Mouse (Mus musculus) left cerebral cortex, adult 11 months (tissue): ENCODE measurements around the gene Resp18.

Source experiments
- DNase-seq: peaks from one replicate; pipeline ENCODE4 v3.0.0; 2022; ENCODE audit warnings: low spot score

The Resp18 gene

GRCm38 (mm10) chr1:75277195-75278188 is 723 bp downstream of the Resp18 start:
- no peak for DNase-seq

DNA sequence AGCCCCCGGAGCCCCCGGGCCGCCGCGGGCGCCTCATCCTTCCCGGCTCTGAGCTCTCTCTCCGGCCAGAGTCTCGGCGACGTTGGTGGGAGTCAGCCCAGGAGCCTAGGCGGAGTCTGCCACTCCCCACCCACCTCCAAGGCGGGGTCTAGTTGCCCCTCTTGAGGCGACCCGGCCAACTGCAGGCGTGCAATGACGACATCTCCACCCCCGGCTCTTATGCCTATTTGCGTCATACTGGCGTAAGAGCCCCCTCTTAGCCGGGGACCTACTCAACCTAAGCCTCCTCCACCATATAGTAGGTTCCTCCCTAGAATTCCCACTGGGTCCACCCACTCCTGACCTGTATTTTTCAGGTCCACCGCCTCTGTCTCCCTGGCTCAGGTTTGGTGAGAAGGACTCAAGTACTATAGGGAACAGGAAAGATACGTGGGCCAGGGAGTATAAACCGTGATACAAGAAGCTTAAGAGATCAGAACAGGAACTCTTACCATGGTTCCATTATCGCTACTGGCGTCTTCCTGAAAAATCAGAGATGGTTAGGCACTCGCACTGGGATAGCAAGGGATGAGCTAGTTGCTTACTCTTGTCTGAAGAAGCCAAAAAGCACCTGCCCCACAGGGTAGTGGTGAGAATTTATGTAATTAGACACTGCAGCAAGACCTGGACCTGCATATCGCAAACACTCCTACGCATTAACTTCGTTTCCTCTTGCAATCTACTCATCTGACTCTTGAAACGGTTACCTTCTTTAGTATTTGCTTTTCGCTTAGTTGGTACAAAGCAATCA is 13.9 kb downstream of the Resp18 start, which contains the start of gene Ptprn:
Gene Ptprn (minus strand): TSS at position 412 of the 790 bp plus-strand sequence.
- DNase-seq = peak; percentile 68

DNA sequence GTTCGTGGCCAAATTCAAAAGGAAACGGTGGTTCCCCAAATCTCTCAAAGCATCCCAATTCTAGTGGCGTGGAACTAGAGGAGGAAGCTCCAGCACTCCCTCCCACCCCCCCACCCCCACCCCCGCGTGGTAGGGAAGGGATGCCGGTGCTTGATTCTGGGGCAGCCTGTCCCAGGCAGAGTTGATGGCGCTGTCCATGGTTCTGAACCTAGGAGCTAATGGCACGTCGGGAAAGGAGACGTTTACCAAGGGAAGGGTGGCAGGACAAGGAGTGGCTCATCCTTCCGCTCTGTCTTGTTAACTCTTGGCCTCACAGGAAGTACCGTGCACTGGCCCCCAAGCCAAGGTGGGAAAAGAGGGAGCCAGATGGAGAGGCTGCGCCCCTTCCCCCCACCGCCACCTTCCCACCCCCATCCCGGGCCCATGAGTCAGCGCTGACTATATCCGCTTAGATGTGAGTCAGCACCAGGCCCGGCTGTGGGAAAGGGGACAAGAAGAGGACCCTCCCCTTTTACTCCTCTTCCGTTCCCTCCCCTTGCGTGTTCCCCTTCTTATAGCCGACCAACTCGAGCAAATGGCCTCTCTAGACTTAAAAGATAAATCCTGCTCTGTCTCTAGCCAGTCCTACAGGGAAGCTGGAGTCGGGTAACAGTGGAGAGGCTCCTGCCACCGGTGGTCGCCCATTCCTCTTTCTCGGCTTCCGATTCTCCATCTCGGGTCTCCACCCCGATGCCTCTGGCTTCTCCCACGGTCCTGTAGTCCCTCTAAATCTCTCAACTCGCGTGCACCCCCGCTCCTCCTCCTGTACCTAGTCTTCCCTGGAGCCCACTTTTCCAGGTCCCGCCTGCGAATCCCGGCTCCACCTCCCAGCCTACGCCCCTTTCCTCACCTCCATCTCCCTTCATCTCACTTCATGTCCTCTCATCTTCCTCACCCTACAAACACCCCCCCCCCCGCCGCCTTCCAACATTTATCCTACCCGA is 15.0 kb downstream of the Resp18 start:
- no peak for DNase-seq

GRCm38 (mm10) chr1:75261278-75261677 is 16.9 kb downstream of the Resp18 start:
- DNase-seq = no peak

DNA sequence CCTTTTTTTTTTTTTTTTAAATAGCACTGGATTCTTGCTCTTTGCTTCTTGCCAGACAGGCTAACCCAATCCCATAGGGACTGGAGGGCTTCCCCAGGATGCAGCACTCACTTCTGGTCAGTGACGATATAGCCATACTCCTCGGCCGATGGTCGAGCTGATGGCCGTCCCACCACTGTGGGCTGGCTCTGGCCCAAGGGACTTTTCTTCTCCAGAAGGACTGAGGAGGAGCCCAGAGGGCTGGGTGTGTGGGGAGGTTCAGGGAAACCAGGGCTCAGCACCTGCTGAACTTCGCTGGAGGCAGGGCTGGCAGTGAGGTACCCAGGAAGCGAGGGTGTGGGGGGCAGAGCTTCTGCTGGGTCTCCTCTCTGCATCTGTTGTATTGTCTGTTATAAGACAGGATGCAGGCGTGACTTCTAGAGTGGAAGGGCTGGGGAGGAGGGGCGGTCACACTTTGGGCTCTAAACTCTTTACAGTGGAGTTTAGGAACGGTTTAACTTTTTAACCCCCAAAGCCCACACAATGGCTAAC is 22.6 kb downstream of the Resp18 start:
- no peak for DNase-seq

DNA sequence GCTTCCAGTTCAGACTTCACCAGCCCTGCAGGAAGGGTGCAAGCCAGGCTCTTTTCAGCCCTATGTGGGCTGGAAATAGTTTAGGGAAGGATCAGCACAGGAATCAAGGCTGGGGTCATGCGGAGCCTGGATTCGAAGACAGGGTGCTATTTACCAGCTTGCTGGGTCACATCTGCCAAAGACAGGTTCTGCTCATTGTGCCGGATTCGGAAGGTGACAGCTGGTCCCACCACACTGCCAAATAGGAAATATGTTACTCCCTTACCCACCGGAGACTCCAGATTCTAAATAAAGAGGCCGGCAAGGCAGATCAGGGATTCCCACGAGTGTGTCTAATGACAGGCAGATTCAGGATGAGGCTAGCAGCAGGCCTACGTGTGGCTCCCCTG is 23.6 kb downstream of the Resp18 start:
- no peak for DNase-seq

GRCm38 (mm10) chr1:75253849-75254624 is 24.2 kb downstream of the Resp18 start:
- DNase-seq = peak; percentile 76

DNA sequence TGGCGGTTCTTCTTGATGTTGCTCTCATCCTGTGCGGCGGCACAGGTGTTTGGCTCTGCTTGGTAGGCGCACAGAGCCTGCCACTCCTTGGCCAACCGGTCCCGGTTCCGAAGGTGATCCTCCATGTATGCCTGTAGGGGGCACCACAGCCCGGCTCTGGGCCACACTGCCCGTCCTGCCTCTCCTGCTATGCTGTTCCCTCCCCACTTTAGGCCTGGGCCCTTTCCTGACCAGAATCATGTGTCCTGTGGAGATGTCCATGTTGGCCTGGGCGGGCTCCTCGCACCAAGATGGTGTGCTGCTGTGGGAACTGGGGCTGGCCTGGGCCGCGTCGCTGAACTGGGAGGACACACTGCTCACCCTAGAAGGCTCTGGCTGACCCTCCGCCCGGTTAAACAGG is 25.2 kb downstream of the Resp18 start:
- no peak for DNase-seq

GRCm38 (mm10) chr1:75252308-75252707 is 25.9 kb downstream of the Resp18 start:
- DNase-seq = no peak

DNA sequence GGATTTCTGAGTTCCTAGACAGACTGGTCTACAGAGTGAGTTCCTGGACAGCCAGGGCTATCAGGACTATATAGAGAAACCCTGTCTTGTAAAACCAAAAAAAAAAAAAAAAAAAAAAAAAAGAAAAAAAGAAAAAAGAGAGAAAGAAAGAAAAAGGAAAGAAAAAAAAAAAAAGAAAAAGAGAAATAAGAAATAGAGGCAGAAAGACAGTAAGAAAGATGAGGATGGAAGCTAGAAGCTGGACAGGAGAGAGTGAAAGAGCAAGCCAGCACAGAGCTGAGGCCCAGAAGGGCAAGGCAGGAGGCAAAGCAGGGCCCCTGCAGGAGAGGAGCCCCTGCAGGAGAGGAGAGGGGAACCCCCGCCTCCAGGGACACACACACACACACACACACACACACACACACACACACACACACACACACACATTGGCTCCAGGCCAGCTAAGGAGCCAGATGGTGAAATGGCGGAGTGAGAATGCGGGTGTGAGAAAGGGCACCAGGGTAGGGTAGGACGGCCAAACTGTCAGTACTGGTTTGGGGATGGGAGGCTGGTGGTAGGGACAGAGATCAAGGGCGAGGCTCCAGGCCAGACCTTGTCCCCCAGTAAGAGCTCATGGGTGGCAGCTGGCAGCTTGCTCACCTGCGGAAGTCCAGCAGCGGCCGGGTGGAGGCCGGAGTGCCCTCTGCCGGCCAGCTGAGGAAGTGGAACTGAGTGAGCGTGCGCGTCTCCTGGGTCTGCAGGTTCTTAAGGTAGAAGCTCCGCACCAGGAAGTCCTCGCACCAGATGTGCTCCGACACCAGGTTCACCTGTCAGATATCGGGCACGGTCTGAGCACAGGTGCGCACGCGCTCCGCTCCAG is 26.9 kb downstream of the Resp18 start:
- no peak for DNase-seq

DNA sequence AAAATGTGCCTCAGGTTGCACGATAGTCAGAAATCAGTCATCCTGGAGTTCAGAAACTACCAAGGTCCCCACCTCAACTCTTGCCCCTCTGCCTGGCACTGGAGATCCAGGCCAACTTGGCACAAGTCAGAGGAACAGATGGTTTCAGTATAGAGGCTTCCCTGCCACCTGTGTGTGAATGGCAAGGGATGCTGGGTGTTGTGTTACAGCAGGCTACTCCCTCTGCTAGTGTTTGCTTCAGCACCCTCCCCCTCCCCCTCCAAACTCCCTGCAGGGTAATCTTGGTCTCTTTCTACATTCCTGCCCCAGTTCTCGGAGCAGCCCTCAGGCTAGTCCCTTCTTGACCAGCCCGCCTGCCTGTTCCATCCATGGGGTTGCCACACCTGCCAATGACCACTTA is 27.7 kb downstream of the Resp18 start:
- no peak for DNase-seq

DNA sequence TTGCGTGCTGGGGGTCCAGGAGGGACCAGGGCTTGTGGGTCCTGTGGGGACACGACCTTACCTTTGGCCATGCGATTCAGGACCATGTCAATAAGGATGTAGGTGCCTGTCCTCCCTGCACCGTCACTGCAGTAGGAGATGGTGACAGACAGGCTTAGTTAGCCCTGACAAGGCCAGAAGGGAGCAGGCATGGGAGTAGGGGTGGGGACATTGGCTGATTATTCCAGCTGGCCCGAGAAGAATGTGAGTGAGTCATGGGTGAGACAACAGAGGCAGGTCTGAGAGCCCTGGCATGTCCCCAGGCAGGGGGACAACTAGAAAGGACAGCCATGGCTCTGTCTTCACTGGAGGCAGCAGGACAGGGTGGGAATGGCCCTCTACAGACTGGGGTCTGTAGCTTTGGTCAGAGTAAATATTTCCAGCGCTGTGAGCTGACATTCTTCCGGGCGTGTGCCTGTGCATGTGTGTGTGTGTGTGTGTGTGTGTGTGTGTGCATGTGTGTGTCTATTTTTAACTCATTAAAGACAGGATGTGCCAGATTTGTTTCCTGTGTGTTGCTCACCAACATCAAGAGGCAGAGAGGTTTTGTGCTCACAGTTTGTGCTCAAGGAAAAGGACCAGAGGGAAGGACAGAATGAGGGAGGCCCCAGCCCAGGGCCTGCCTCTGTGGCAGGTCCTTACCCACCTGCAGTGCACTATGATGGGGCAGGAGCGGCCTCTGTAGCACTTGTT is 30.0 kb downstream of the Resp18 start:
- DNase-seq = no peak

GRCm38 (mm10) chr1:75247071-75247930 is 30.9 kb downstream of the Resp18 start:
- DNase-seq = no peak

DNA sequence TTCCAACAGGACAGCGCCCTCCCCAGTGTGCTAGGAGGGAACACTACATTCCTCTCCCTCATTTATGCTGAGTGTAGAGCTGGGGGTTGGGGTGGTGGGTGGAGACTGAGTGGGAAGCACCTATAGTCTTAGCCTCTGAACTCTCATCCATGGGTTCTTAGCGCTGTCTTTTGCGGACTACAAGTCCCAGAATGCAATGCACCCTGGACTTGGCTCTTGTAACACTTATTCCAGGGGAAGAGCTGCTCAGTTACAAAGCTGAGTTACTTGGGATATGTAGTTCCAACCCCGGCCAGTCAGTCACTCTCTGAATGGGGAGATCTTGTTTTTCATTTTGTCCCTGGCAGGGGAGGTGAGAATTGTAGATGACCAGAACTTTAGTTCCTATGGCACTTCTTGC is 33.4 kb downstream of the Resp18 start:
- peak; percentile 70 for DNase-seq

DNA sequence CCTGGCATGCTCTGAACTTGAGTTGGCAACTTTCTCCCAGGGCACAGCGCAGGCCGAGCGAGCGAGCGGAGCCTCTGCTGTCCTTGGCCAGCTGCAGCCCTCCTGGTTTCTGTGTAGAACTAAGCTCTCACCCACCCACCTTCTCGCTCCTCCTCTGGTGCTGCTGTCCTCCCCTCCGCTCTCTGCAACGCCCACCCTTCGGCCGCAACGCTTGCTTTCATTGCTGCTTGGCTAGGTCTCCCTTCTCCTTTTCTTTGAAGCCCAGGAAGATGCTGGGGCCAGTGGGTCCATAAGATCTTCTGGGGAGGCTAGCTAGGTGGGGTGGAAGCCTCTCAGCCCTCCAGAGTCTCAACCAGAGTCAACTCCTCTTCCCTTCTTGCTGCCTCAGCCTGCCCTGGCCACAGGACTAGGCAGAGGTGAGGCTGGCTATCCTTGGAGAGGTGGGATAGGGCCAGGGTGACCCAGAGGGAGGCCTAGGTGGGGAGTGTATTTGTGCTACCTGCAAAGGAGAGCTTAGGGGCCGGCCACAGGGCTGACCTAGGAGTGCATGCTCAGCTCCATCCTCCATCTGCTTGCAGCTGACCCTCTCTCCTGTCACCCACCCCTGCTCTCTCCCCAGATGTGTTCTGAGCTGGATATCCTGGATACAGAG is 33.9 kb downstream of the Resp18 start:
- no peak for DNase-seq

- no peak for DNase-seq
These were observed 34.8 kb downstream of the Resp18 start for GRCm38 (mm10) chr1:75243411-75243810.

DNA sequence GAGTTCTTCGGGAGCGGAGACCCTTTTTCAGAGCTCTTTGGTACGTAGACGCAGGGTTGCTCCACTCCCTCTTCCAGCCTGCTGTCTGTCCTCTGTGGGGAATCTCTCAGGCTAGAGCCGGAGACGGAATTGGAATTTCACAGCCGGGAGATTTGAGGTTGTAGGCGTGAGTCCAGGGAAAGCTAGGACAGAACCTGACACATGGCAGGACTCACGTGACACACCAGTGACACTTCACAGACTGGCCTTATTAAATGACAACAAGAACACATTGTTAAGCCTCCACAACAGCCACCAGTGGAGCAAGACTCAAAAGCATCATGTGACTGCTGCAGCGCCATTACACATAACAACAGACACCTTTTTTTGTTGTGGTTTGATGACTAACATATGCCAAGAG is 38.6 kb downstream of the Resp18 start:
- no peak for DNase-seq
